Mouse (Mus musculus) ES-E14 (cell line): ENCODE results near the gene Iqsec1. TPM values are rescaled to one million over a fixed set of nuclear protein-coding genes. Genes with fewer than 3 reads are reported as not detected.

ENCODE experiments used
- DNase-seq: peaks from one replicate; pipeline ENCODE4 v3.0.0-alpha.2; 2013; ENCODE audit warnings: low read depth, low spot score
- H3K27ac ChIP-seq: 2 replicates; pipeline ENCODE4 v1.5.1; 2012; ENCODE audit warnings: low read depth, mild to moderate bottlenecking, low read length, moderate library complexity, mixed read lengths; ENCODE audit not compliant: poor library complexity, insufficient read depth, severe bottlenecking
- H3K36me3 ChIP-seq: 2 replicates; pipeline ENCODE4 v1.6.1; 2012; ENCODE audit warnings: mild to moderate bottlenecking, low read length, moderate library complexity, mixed read lengths; ENCODE audit not compliant: control insufficient read depth, poor library complexity, insufficient read depth, severe bottlenecking
- H3K4me1 ChIP-seq, 2 experiments: fragments of 150-350 bp in 1 of 2; sonication (generic) in 1 of 2; 2 replicates each; pipeline ENCODE4 v1.6.1; 2012; ENCODE audit warnings: low read length in 2 of 2, mild to moderate bottlenecking in 1 of 2, mixed read lengths in 1 of 2; ENCODE audit not compliant: control insufficient read depth in 2 of 2, insufficient read depth in 2 of 2, poor library complexity in 1 of 2
- H3K4me3 ChIP-seq, 2 experiments: fragments of 150-350 bp in 1 of 2; sonication (generic) in 1 of 2; 2 replicates each; pipeline ENCODE4 v1.5.1; 2012; ENCODE audit warnings: low read length in 2 of 2, low read depth in 1 of 2, mild to moderate bottlenecking in 1 of 2, mixed read lengths in 1 of 2; ENCODE audit not compliant: insufficient read depth in 1 of 2, poor library complexity in 1 of 2, severe bottlenecking in 1 of 2
- H3K9ac ChIP-seq: 2 replicates; pipeline ENCODE4 v1.6.1; 2012; ENCODE audit warnings: low read depth, mild to moderate bottlenecking, low read length, mixed read lengths; ENCODE audit not compliant: poor library complexity, insufficient read depth, severe bottlenecking
- H3K9me3 ChIP-seq: fragments of 150-350 bp; sonication (generic); 2 replicates; pipeline ENCODE4 v1.6.1; 2012; ENCODE audit warnings: low read depth, mild to moderate bottlenecking, low read length; ENCODE audit not compliant: control insufficient read depth, insufficient read depth
- CHD2 ChIP-seq: IDR thresholded peaks from 2 replicates; pipeline ENCODE4 v1.6.1; 2014; ENCODE audit warnings: mild to moderate bottlenecking, low read depth, low read length, inconsistent platforms
- HCFC1 ChIP-seq: IDR thresholded peaks from 2 replicates; pipeline ENCODE4 v1.6.1; 2012; ENCODE audit warnings: low read length, inconsistent platforms, borderline replicate concordance; ENCODE audit not compliant: insufficient read depth
- MAFK ChIP-seq: IDR thresholded peaks from 2 replicates; pipeline ENCODE4 v1.6.1; 2014; ENCODE audit warnings: mild to moderate bottlenecking, low read depth, low read length, inconsistent platforms; ENCODE audit not compliant: insufficient read depth
- ZC3H11A ChIP-seq: IDR thresholded peaks from 2 replicates; pipeline ENCODE4 v1.6.1; 2012; ENCODE audit warnings: low read depth, mild to moderate bottlenecking, inconsistent platforms, low read length, borderline replicate concordance
- ZNF384 ChIP-seq: IDR thresholded peaks from 2 replicates; pipeline ENCODE4 v1.6.1; 2012; ENCODE audit warnings: low read depth, low read length, inconsistent platforms
- in situ Hi-C, 2 experiments: fragments of 600-800 bp; cut with MboI; formaldehyde crosslinking; loops; one replicate each; pipeline ENCODE4 v1.15.1; 2025; ENCODE audit warnings: low sequenced_read_pairs in 2 of 2, inconsistent platforms in 1 of 2; ENCODE audit not compliant: unreplicated experiment in 2 of 2
- total RNA-seq: library from RNA; depleted of rRNA; stranded (reverse); fragments of 300-350 nt; gene quantifications from 2 replicates; pipeline ENCODE4 v1.2.3, GENCODE M21; 2012

Iqsec1 gene
- total RNA-seq, 1 experiment, result 18.8 TPM

DNA sequence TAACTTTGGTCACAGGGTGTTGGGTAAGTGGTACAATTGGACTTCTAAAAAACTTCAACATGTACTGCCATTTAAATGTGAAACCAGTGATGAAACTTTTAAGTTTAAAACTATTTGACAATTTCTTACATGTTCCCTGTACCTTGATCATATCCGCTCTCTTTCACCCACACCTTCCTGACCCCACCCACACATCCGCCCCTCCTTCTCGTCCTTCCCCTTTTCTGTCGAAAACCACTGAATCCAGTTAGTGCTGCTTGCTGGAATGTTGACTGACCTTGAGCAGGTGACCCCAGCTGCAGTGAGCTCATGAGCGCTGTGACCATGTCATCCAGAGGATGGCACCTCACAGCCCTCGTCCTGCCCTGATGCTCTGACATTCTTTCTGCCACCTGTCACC is 359.0 kb downstream of the Iqsec1 start:
- Histone ChIP-seq H3K9ac (no peak overlapping the region), H3K27ac (no peak overlapping the region), H3K4me1 (peaks cover 0 to 5% of the 10 kb centered on the region in 2 experiments; a peak in 1 of 4 replicates), H3K9me3 (no peaks in the 10 kb centered on the region), H3K4me3 (no peak overlapping the region), H3K36me3 (no peaks in the 10 kb centered on the region)
- TF ChIP-seq ZC3H11A (no peak), MAFK (no peak), ZNF384 (no peak), CHD2 (no peak), HCFC1 (no peak)
- DNase-seq, result no peak
- in situ Hi-C loops, result no loop called here

DNA sequence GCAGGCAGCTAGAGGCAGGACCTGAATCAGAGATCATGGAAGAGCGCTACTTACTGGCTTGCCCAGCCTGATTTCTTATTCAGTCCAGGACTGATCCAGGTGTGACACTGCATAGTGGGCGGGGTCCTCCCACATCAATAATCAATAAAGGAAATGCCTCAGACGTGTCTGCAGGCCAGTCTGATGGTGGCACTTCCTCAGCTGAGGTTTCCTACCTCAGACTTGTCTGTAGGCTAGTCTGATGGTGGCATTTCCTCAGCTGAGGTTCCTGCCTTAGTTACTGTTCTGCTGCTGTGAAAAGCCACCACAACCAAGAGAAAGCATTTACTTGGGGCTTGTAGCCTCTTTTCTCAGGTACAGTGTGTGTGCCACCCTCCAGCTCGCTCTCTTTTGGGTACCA is 360.9 kb downstream of the Iqsec1 start:
- no peaks in the 10 kb centered on the region for H3K9me3 ChIP-seq
- DNase-seq, result no peak
- H3K4me1 ChIP-seq, result peaks cover 0 to 4% of the 10 kb centered on the region in 2 experiments; a peak in 1 of 4 replicates
- no peak overlapping the region for H3K9ac ChIP-seq
- TF ChIP-seq MAFK (no peak), CHD2 (no peak), ZNF384 (no peak), ZC3H11A (no peak), HCFC1 (no peak)
- in situ Hi-C loops, result no loop called here
- no peaks in the 10 kb centered on the region for H3K36me3 ChIP-seq
- no peak overlapping the region for H3K4me3 ChIP-seq
- H3K27ac ChIP-seq, result no peak overlapping the region

- no peak overlapping the region for H3K27ac ChIP-seq
- TF ChIP-seq CHD2 (no peak), MAFK (no peak), ZNF384 (no peak), HCFC1 (no peak), ZC3H11A (no peak)
- in situ Hi-C loops, result no loop called here
- no peak overlapping the region for H3K4me3 ChIP-seq
- no peak overlapping the region for H3K9ac ChIP-seq
- DNase-seq, result no peak
- peaks cover 0 to 4% of the 10 kb centered on the region in 2 experiments; a peak in 1 of 4 replicates for H3K4me1 ChIP-seq
- no peaks in the 10 kb centered on the region for H3K36me3 ChIP-seq
- H3K9me3 ChIP-seq, result no peaks in the 10 kb centered on the region
Observed at GRCm38 (mm10) chr6:90625207-90625994, 363.1 kb downstream of the Iqsec1 start.

GRCm38 (mm10) chr6:90624733-90625132 is 363.8 kb downstream of the Iqsec1 start:
- in situ Hi-C loops, result no loop called here
- peaks cover 0 to 4% of the 10 kb centered on the region in 2 experiments; a peak in 1 of 4 replicates for H3K4me1 ChIP-seq
- no peak overlapping the region for H3K27ac ChIP-seq
- H3K9ac ChIP-seq, result no peak overlapping the region
- no peak overlapping the region for H3K4me3 ChIP-seq
- TF ChIP-seq ZNF384, result no peak
- TF ChIP-seq ZC3H11A, result no peak
- TF ChIP-seq CHD2, result no peak
- no peak for TF ChIP-seq HCFC1
- no peak for TF ChIP-seq MAFK
- H3K9me3 ChIP-seq, result no peaks in the 10 kb centered on the region
- H3K36me3 ChIP-seq, result no peaks in the 10 kb centered on the region
- no peak for DNase-seq
